Mouse (Mus musculus) kidney, postnatal 0 days (tissue): ENCODE results near the gene Akt1s1. TPM values are rescaled to one million over a fixed set of nuclear protein-coding genes. Genes with fewer than 3 reads are reported as not detected.

Experiments
- ATAC-seq: fragments of 200-750 bp; cut with Nextera tagmentation; replicated peaks from 2 replicates; pipeline ENCODE4 v1.8.0; 2017; ENCODE audit warnings: low read depth, moderate number of reproducible peaks, moderate TSS enrichment, moderate library complexity; ENCODE audit not compliant: low FRiP score
- DNase-seq: peaks from one replicate; pipeline ENCODE4 v3.0.0-alpha.2; 2016; ENCODE audit warnings: low spot score
- H3K27ac ChIP-seq: fragments of 300-500 bp; sonication (generic); 2 replicates; pipeline ENCODE4 v1.5.1; 2014; ENCODE audit warnings: mild to moderate bottlenecking
- H3K27me3 ChIP-seq: fragments of 300-500 bp; sonication (generic); 2 replicates; pipeline ENCODE4 v1.6.1; 2014; ENCODE audit warnings: low read length, mixed read lengths; ENCODE audit not compliant: insufficient read depth
- H3K36me3 ChIP-seq: fragments of 300-500 bp; sonication (generic); 2 replicates; pipeline ENCODE4 v1.6.1; 2014; ENCODE audit warnings: low read length, mixed read lengths; ENCODE audit not compliant: insufficient read depth
- H3K4me1 ChIP-seq: fragments of 300-500 bp; sonication (generic); replicated peaks from 2 replicates; pipeline ENCODE4 v1.6.1; 2014; ENCODE audit warnings: antibody characterized with exemption, low read length, mixed read lengths; ENCODE audit not compliant: insufficient read depth
- H3K4me2 ChIP-seq: fragments of 300-500 bp; sonication (generic); 2 replicates; pipeline ENCODE4 v1.6.1; 2014; ENCODE audit warnings: mild to moderate bottlenecking, low read length, moderate library complexity, mixed read lengths
- H3K4me3 ChIP-seq: fragments of 300-500 bp; sonication (generic); replicated peaks from 2 replicates; pipeline ENCODE4 v1.5.1; 2014; ENCODE audit warnings: low read depth, low read length
- H3K9ac ChIP-seq: fragments of 300-500 bp; sonication (generic); 2 replicates; pipeline ENCODE4 v1.6.1; 2014; ENCODE audit warnings: low read depth, low read length
- H3K9me3 ChIP-seq: fragments of 300-500 bp; sonication (generic); replicated peaks from 2 replicates; pipeline ENCODE4 v1.6.1; 2016; ENCODE audit warnings: low read length, inconsistent platforms, mixed read lengths
- CTCF ChIP-seq: IDR thresholded peaks from 2 replicates; pipeline ENCODE4 v1.5.1; 2016; ENCODE audit warnings: antibody characterized with exemption, low read depth, mild to moderate bottlenecking, moderate library complexity
- WGBS: fragments of 180-500 bp; shearing (Covaris S2); extraction: QIAGEN DNeasy Blood & Tissue Kit; methylation state at CpG from one replicate; pipeline ENCODE4 v1.1.7; 2014; 5-methylcytosine and 5-hydroxymethylcytosine counted together
- polyA plus RNA-seq: library from polyadenylated mRNA; unstranded; fragments of >200 nt; fragmentation: Nextera tagmentation; extraction: Ambion mirVana; gene quantifications from 2 replicates; pipeline ENCODE4 v1.2.1, GENCODE M21; 2015

The Akt1s1 gene
- polyA plus RNA-seq, 1 experiment from 2014 or later, result 111 TPM

- H3K4me3 ChIP-seq, result no peak overlapping the region
- peaks cover 38% of the 10 kb centered on the region for H3K36me3 ChIP-seq
- H3K27ac ChIP-seq, result no peak overlapping the region
- no peak overlapping the region for H3K4me2 ChIP-seq
- H3K4me1 ChIP-seq, result peaks cover 28% of the 10 kb centered on the region
- no peaks in the 10 kb centered on the region for H3K9me3 ChIP-seq
- no peak for DNase-seq
- no peaks in the 10 kb centered on the region for H3K27me3 ChIP-seq
- no peak for ATAC-seq
- TF ChIP-seq CTCF, result no peak
- 74% methylated on average over 8 of the region's 8 CpGs for WGBS
- H3K9ac ChIP-seq, result no peak overlapping the region
Observed at GRCm38 (mm10) chr7:44862434-44862833, 13.6 kb downstream of the Akt1s1 start.

GRCm38 (mm10) chr7:44863210-44863609, 14.4 kb downstream of the Akt1s1 start:
- Histone ChIP-seq H3K9ac (no peak overlapping the region), H3K4me2 (no peak overlapping the region), H3K9me3 (no peaks in the 10 kb centered on the region), H3K4me1 (peaks cover 29% of the 10 kb centered on the region), H3K27ac (no peak overlapping the region), H3K36me3 (peaks cover 38% of the 10 kb centered on the region), H3K27me3 (no peaks in the 10 kb centered on the region), H3K4me3 (no peak overlapping the region)
- DNase-seq, result no peak
- TF ChIP-seq CTCF, result no peak
- 89% methylated on average over 14 of the region's 14 CpGs for WGBS
- ATAC-seq, result no peak

GRCm38 (mm10) chr7:44863982-44864494, 15.2 kb downstream of the Akt1s1 start:
- ATAC-seq, result no peak
- peaks cover 38% of the 10 kb centered on the region for H3K36me3 ChIP-seq
- no peak overlapping the region for H3K4me3 ChIP-seq
- no peak for TF ChIP-seq CTCF
- DNase-seq, result no peak
- peaks cover 29% of the 10 kb centered on the region for H3K4me1 ChIP-seq
- WGBS, result 87% methylated on average over 11 of the region's 11 CpGs
- H3K4me2 ChIP-seq, result no peak overlapping the region
- H3K27me3 ChIP-seq, result no peaks in the 10 kb centered on the region
- no peak overlapping the region for H3K9ac ChIP-seq
- no peak overlapping the region for H3K27ac ChIP-seq
- H3K9me3 ChIP-seq, result no peaks in the 10 kb centered on the region

GRCm38 (mm10) chr7:44864595-44865542, 16.1 kb downstream of the Akt1s1 start:
- Histone ChIP-seq H3K9ac (no peak overlapping the region), H3K9me3 (no peaks in the 10 kb centered on the region), H3K4me1 (peaks cover 29% of the 10 kb centered on the region), H3K27me3 (no peaks in the 10 kb centered on the region), H3K4me2 (no peak overlapping the region), H3K27ac (peak overlapping the region; percentile 100), H3K4me3 (no peak overlapping the region), H3K36me3 (peaks cover 38% of the 10 kb centered on the region)
- TF ChIP-seq CTCF, result no peak
- DNase-seq, result no peak
- WGBS, result 74% methylated on average over 24 of the region's 24 CpGs
- ATAC-seq, result no peak

GRCm38 (mm10) chr7:44866276-44867009, 17.7 kb downstream of the Akt1s1 start:
- Histone ChIP-seq H3K4me3 (peak overlapping the region; percentile 96), H3K4me1 (peaks cover 33% of the 10 kb centered on the region), H3K27me3 (no peaks in the 10 kb centered on the region), H3K9ac (peak overlapping the region; percentile 37; the same call in 1 of the 2 replicates), H3K36me3 (peaks cover 38% of the 10 kb centered on the region), H3K9me3 (no peaks in the 10 kb centered on the region), H3K4me2 (peak overlapping the region; percentile 55), H3K27ac (peak overlapping the region; percentile 100)
- peak; percentile 86 for DNase-seq
- ATAC-seq, result peak; percentile 20
- peak; percentile 54 for TF ChIP-seq CTCF
- 15% methylated on average over 15 of the region's 15 CpGs for WGBS
